Mouse (Mus musculus) lung, postnatal 36 days (tissue): ENCODE measurements around the gene Tmem8.
"Not testable (repeated sequence)": the region's sequence is repeated elsewhere in the genome, so short reads cannot be mapped to it uniquely, and the experiment has no call there.

Experiments used
- DNase-seq: peaks from one replicate; pipeline ENCODE4 v3.0.0; 2022; ENCODE audit warnings: mixed read lengths

Gene Tmem8

GRCm38 (mm10) chr17:26112751-26113150, 348 bp upstream of the Tmem8 start:
- no peak for DNase-seq

- no peak for DNase-seq
Measured at GRCm38 (mm10) chr17:26114061-26114460, 962 bp downstream of the Tmem8 start.

- not testable (repeated sequence) for DNase-seq
Measured at GRCm38 (mm10) chr17:26114461-26114860, 1.4 kb downstream of the Tmem8 start.

GRCm38 (mm10) chr17:26115205-26115898, 2.3 kb downstream of the Tmem8 start:
- DNase-seq, result peak; percentile 74

GRCm38 (mm10) chr17:26115956-26116487, 2.9 kb downstream of the Tmem8 start:
- no peak for DNase-seq

- no peak for DNase-seq
Measured at GRCm38 (mm10) chr17:26116503-26117258, 3.6 kb downstream of the Tmem8 start.

- DNase-seq, result peak; percentile 74
Measured at GRCm38 (mm10) chr17:26119766-26120710, 6.9 kb downstream of the Tmem8 start.

- DNase-seq, result no peak
Measured at GRCm38 (mm10) chr17:26122431-26123140, 9.5 kb downstream of the Tmem8 start.

- DNase-seq, result peak; percentile 96
Measured at GRCm38 (mm10) chr17:26123267-26123684, 10.2 kb downstream of the Tmem8 start, which contains the start of gene Mrpl28. Gene Mrpl28, plus strand, starts transcription at chr17:26123500.

GRCm38 (mm10) chr17:26124560-26124959, 11.5 kb downstream of the Tmem8 start:
- DNase-seq, result no peak

- no peak for DNase-seq
Measured at GRCm38 (mm10) chr17:26125226-26125625, 12.1 kb downstream of the Tmem8 start.

GRCm38 (mm10) chr17:26131062-26131732, 18.1 kb downstream of the Tmem8 start:
- DNase-seq, result no peak

GRCm38 (mm10) chr17:26131856-26132853, 19.1 kb downstream of the Tmem8 start:
- no peak for DNase-seq

- no peak for DNase-seq
Measured at GRCm38 (mm10) chr17:26137106-26137750, 24.1 kb downstream of the Tmem8 start.

GRCm38 (mm10) chr17:26137751-26138130, 24.6 kb downstream of the Tmem8 start:
- DNase-seq, result no peak

GRCm38 (mm10) chr17:26138239-26138836, 25.2 kb downstream of the Tmem8 start, which contains the start of gene Axin1:
Gene Axin1, plus strand, starts transcription at chr17:26138688.
- peak; percentile 98 for DNase-seq

GRCm38 (mm10) chr17:26138901-26139381, 25.8 kb downstream of the Tmem8 start:
- peak; percentile 47 for DNase-seq

- no peak for DNase-seq
Measured at GRCm38 (mm10) chr17:26142796-26143195, 29.7 kb downstream of the Tmem8 start.

GRCm38 (mm10) chr17:26143386-26143785, 30.3 kb downstream of the Tmem8 start:
- no peak for DNase-seq
